Mouse (Mus musculus): ENCODE results near the gene A430089I19Rik. TPM values are rescaled to one million over a fixed set of nuclear protein-coding genes. Genes with fewer than 3 reads are reported as not detected.
"Not testable (repeated sequence)": the region's sequence is repeated elsewhere in the genome, so short reads cannot be mapped to it uniquely, and the experiment has no call there.

A430089I19Rik gene
- polyA plus RNA-seq (2014; fragmentation: Nextera tagmentation; extraction: Ambion mirVana), result not detected in 2 replicates

DNA sequence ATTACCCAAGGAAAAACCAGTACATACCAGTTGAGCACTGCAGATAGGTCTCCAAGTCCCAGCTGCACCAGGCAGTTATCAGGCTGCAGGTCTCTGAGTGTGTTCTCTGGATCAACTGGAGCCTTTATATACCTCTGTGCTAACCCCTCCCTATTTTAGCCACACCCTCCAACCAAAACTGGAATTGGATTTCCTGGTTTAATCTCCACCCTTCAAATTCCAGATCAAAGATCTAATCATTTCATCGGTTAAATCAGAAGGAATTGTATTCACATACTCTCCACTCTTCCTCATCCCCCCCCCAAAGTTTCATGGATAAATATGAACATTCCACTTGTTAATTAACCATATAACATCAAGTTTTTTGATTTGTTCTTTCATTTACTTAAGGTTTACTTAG lies at the start of gene A430089I19Rik:
Gene A430089I19Rik (minus strand): TSS at position 101 of the 400 bp plus-strand sequence.
- H3K27me3 ChIP-seq (replicated peaks; ENCODE audit: control insufficient read depth, insufficient read depth, low read length); H3K4me2 ChIP-seq (ENCODE audit: low read length); H3K27ac ChIP-seq (ENCODE audit: low read depth, low read length); H3K9me3 ChIP-seq (replicated peaks; ENCODE audit: control insufficient read depth, low read length); ATAC-seq; H3K4me1 ChIP-seq (ENCODE audit: control insufficient read depth, insufficient read depth, low read length); H3K4me3 ChIP-seq (ENCODE audit: low read depth, low read length); DNase-seq (ENCODE audit: low spot score); H3K9ac ChIP-seq (ENCODE audit: low read length); H3K36me3 ChIP-seq (ENCODE audit: control insufficient read depth, insufficient read depth, low read length): not testable (repeated sequence)
- WGBS, result 93% methylated on average over 1 of the region's 1 CpGs

DNA sequence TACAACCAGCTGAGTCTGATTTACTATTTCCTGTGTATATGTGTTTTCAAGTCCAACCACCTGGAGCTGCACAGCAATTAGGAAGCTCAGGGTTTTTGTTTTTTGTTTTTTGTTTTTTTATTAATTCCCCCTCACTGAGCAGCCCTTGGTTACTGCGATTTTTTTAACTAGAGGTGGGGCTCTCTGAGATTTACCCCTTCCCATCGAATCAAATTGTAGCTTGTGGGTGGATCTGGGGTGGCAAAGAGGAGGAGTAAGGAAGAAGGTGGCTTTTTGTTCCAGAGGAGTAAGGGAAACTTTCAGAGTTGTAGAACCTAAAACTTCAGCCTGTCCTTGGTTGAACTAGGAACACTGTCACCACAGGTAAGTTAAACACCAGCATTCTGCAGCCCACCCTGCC lies 32.9 kb upstream of the A430089I19Rik start, which contains the start of gene AA792892:
Gene AA792892 (plus strand): TSS at position 301 of the 400 bp plus-strand sequence.
- H3K27me3 ChIP-seq (replicated peaks; ENCODE audit: control insufficient read depth, insufficient read depth, low read length); H3K4me1 ChIP-seq (ENCODE audit: control insufficient read depth, insufficient read depth, low read length); H3K9ac ChIP-seq (ENCODE audit: low read length); H3K36me3 ChIP-seq (ENCODE audit: control insufficient read depth, insufficient read depth, low read length); H3K4me2 ChIP-seq (ENCODE audit: low read length); H3K27ac ChIP-seq (ENCODE audit: low read depth, low read length); H3K9me3 ChIP-seq (replicated peaks; ENCODE audit: control insufficient read depth, low read length); H3K4me3 ChIP-seq (ENCODE audit: low read depth, low read length); ATAC-seq; DNase-seq (ENCODE audit: low spot score): not testable (repeated sequence)
- no CpG with 5 or more reads among the region's 2 CpGs for WGBS

DNA sequence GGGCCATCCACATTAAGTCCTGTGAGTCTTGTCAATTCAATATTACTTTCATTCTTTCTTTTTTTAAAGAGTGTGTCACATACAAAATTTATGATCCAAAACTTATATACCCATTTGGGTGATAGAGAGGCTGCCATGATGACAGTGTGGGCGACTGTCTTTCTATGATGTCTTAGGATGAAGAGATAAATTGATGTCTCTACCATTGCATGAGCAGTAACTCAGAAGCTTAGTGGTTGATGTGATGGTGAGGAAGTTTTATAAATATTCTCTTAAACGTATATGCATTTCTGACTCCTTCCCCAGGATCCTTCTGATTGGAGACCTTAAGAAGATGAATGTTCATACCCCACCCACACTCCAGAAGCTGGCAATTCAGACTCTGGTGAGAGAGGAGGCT lies 7.5 kb upstream of the A430089I19Rik start, which contains the start of gene Gm6502:
Gene Gm6502 (plus strand): TSS at position 301 of the 400 bp plus-strand sequence.
- H3K36me3 ChIP-seq (ENCODE audit: control insufficient read depth, insufficient read depth, low read length); H3K27ac ChIP-seq (ENCODE audit: low read depth, low read length); DNase-seq (ENCODE audit: low spot score); H3K4me2 ChIP-seq (ENCODE audit: low read length); H3K27me3 ChIP-seq (replicated peaks; ENCODE audit: control insufficient read depth, insufficient read depth, low read length); ATAC-seq; H3K4me3 ChIP-seq (ENCODE audit: low read depth, low read length); H3K4me1 ChIP-seq (ENCODE audit: control insufficient read depth, insufficient read depth, low read length); H3K9me3 ChIP-seq (replicated peaks; ENCODE audit: control insufficient read depth, low read length); H3K9ac ChIP-seq (ENCODE audit: low read length): not testable (repeated sequence)
- no CpG with 5 or more reads among the region's 2 CpGs for WGBS

Other genes starting within 250 kb of the A430089I19Rik start
- not detected in 2 replicates for gene BC061212, start 236.3 kb downstream of the A430089I19Rik start, polyA plus RNA-seq (2014; fragmentation: Nextera tagmentation; extraction: Ambion mirVana)
- not detected in 2 replicates for gene Gm6351, start 230.4 kb downstream of the A430089I19Rik start, polyA plus RNA-seq (2014; fragmentation: Nextera tagmentation; extraction: Ambion mirVana)
- gene Gm3106, start 88.8 kb downstream of the A430089I19Rik start, polyA plus RNA-seq (2014; fragmentation: Nextera tagmentation; extraction: Ambion mirVana), result not detected in 2 replicates
- not detected in 2 replicates for gene Gm6502, start 7.6 kb upstream of the A430089I19Rik start, polyA plus RNA-seq (2014; fragmentation: Nextera tagmentation; extraction: Ambion mirVana)
- gene AA792892, start 33.0 kb upstream of the A430089I19Rik start, polyA plus RNA-seq (2014; fragmentation: Nextera tagmentation; extraction: Ambion mirVana), result not detected in 2 replicates
- not detected in 2 replicates for gene Gm7682, start 139.0 kb upstream of the A430089I19Rik start, polyA plus RNA-seq (2014; fragmentation: Nextera tagmentation; extraction: Ambion mirVana)
- not detected in 2 replicates for gene Gm3139, start 219.5 kb upstream of the A430089I19Rik start, polyA plus RNA-seq (2014; fragmentation: Nextera tagmentation; extraction: Ambion mirVana)

Measured in forebrain, embryonic 14.5 days (tissue).